Mouse (Mus musculus): ENCODE results near the gene Ccdc40.
A peak's percentile ranks its signal among the peaks of the same experiment; 100 is the strongest.

Ccdc40 gene

GRCm38 (mm10) chr11:119228091-119228781 lies at the start of gene Ccdc40, which contains the start of gene Tbc1d16:
TSS of gene Ccdc40 (plus strand) at chr11:119228572.
TSS of gene Tbc1d16 (minus strand) at chr11:119228499.
- DNase-seq (ENCODE audit: low read depth, low spot score): peak; percentile 84

DNA sequence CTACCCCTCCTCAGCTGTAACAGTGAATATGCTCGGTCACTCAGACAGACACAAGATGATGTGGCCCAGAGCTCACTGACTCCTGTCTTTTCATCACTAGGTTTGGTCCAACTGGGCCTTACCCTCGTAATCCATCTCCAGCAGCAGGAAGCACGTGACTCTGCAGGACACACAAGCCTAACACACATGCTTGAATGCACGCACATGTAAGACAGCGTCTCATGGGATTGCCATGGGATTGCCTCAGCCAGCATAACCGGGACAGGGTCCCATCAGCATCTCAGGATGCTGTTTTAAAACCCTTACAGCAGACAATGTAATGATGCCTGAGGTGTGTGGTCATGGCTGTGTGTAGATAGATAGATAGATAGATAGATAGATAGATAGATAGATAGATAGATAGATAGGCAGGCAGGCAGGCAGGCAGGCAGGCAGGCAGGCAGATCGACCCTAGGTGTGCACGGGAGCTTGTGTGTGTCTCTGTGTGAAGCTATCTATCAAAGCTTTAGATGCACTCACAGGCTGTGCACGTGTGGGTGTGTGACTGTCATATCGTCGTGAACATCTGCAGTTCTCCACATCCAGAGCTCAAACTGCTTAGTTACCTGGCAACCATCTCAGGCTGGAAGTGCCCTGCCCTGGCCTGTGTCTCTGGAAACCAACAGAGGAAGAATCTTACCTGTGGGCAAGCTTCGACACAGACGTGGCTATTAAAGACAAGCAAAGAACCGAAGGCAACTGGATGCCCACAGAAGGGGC lies 47.4 kb upstream of the Ccdc40 start:
- DNase-seq (ENCODE audit: low read depth, low spot score): no peak

DNA sequence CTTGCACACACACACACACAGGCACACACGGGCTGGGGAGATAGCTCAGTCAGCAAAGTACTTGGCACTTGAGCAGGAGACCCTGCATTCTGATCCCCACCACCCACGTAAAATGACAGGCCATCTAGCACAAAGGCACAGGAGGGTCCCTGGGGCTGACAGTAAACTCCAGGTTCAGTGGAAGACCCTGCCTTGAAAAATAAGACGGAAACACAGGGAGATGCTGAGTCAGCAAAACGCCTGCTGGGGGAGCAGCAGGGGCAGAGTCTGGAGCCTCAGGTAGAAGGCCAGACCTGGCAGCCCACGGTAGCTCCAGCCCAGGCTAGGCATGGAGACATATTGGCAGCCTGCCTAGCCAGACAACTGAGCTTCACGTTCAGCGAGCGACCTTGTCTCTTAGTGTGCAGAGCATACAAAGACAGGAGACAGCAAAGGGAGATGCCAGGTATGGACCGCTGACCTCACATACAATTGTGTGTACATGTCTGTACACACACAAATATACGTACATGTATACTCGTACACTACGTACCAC lies 46.4 kb upstream of the Ccdc40 start:
- DNase-seq (ENCODE audit: low read depth, low spot score): no peak

DNA sequence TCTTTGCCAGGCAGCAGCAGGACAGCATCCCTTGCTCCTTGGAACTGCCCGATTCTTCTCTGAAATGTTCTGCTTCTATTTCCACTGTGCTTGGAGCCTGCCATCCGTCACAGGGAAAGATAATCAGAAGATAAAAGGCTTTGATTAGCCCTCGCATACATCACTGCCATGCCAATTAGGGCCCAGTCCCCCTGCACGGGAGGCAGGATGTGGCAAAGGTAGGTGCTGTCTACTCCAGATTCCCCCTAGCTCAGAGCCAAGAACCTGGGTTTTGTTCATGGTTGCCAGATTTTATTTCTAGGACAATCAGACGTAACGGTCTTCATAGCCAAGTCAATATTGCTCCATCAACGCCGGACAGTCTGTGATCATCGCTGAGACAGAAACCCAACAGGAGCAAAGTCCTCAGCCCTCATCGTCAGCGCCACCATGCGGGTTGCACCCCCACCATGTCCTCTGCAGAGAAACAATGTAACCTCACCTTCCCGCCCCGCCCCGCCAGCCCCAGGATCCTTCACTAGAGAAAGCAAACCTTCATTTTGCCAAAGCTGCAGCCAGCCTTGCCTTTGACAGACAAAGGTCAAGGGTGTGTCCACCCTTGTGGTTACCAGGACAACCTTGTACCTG lies 44.6 kb upstream of the Ccdc40 start:
- DNase-seq (ENCODE audit: low read depth, low spot score): peak; percentile 54

GRCm38 (mm10) chr11:119186381-119186780 lies 42.0 kb upstream of the Ccdc40 start:
- no peak for DNase-seq (ENCODE audit: low read depth, low spot score)

- peak; percentile 87 for DNase-seq (ENCODE audit: low read depth, low spot score)
Observed at GRCm38 (mm10) chr11:119186989-119187799, 41.2 kb upstream of the Ccdc40 start.

- no peak for DNase-seq (ENCODE audit: low read depth, low spot score)
Observed at GRCm38 (mm10) chr11:119187800-119188197, 40.6 kb upstream of the Ccdc40 start.

DNA sequence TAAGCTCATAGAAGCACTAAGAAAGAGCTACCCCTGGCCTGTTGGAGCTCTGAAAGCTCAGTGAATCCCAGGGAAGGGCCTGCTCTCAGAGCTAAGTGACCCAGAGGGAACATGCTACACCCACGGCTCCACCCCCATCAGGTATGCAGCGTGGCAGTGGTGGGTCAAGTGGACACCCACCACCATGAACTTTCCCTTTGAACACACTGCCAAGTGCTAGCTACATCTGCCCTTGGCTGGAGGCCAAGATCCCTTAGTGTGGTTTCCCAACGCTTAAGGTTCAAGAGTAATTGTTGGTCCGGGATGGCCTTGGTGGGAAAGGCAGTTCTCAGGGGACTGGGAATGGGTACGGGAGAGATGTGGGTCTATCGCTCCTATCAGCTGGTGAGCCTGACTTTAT lies 40.0 kb upstream of the Ccdc40 start:
- DNase-seq (ENCODE audit: low read depth, low spot score): no peak

DNA sequence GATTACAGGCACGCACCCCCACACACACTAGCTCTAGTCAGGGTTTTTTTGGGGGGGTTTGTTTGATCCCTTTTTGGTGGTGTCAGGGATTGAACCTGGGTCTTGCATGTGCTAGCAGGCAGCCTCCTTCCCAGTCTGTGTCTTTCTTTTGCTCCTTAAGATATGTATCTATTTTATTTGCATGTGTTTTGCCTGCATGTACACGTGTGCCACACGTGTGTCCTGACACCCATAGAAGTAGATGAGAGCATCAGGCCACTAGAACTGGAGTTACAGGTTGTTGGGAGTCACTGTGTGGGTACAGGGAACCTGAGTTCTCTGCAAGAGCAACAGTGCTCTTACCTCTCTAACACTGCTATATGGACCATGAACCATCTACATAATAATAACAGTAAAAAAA lies 39.1 kb upstream of the Ccdc40 start:
- DNase-seq (ENCODE audit: low read depth, low spot score): no peak

DNA sequence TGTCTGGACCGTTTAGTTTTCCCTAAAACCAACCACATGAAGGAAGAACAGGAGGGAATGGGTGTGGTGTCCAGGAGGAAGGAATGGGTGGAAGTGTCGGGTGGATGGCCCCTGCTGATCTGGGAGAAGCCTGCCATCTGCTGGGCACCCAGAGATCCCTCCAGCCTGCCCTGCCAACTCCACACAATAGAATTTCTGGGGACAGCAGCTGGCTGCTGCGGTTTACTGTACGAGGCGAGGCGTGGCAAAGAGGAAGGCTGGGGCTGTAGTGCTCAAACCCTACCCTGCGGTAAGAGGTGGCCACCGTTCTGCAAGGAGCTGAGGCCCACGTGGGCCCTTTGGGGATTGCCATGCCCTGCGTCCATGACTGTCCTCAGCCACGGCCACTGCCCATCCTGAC lies 37.9 kb upstream of the Ccdc40 start:
- DNase-seq (ENCODE audit: low read depth, low spot score): peak; percentile 84

GRCm38 (mm10) chr11:119191606-119192081 lies 36.7 kb upstream of the Ccdc40 start:
- DNase-seq (ENCODE audit: low read depth, low spot score): no peak

DNA sequence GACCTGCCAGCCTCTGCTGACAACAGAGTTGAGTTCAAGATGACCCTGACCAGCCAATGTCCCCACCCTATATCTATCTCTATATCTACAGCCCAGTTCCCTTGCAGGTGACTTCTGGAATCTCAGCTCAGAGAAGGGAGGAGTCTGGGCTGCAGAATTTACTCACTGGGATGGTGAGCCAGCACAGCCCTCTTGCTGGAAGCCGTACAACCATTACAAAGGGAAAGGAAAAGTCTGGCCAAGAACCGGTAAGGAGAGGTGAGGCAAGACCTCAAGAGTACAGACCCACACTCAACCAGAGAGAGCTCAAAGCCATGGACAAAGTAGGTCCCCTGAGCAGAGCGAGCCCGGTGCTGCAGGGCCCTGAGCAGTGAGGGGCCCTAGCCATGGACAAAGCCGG lies 36.2 kb upstream of the Ccdc40 start:
- no peak for DNase-seq (ENCODE audit: low read depth, low spot score)

GRCm38 (mm10) chr11:119192605-119193004 lies 35.8 kb upstream of the Ccdc40 start:
- DNase-seq (ENCODE audit: low read depth, low spot score): no peak

GRCm38 (mm10) chr11:119197618-119198563 lies 30.5 kb upstream of the Ccdc40 start:
- no peak for DNase-seq (ENCODE audit: low read depth, low spot score)

DNA sequence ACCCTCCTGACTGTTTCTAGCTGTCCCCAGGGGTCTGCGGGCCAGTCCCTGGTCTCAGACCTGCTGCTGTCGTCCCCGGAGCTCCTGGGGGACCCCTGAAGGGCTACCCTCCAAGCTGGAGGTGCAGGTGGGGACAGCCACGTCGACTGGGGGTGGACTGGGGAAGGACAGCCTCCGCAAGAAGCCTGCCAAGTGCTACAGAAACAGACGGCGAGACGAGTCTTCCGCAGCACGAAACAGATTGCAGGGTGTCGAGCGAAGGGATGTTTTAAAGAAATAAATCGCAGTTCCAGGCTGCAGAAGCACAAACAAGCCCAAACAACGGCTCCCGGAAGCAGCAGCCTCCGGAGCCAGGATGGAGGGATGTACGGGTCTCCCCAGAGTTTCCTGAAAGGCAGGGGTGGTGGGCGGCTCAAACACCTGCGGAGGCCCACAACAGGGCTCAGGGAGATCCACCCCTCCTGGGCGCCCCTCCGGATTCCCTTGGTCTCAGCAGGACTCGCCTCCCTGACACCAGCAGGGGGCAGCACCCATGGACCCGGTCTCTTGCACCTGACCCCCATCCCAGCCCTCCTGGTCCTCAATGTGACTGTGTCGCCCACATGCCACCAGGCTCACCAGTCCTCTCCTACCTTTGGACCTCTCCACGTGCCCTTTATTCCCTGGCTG lies 29.7 kb upstream of the Ccdc40 start:
- peak; percentile 65 for DNase-seq (ENCODE audit: low read depth, low spot score)

- DNase-seq (ENCODE audit: low read depth, low spot score): no peak
Observed at GRCm38 (mm10) chr11:119199233-119199601, 29.2 kb upstream of the Ccdc40 start.

DNA sequence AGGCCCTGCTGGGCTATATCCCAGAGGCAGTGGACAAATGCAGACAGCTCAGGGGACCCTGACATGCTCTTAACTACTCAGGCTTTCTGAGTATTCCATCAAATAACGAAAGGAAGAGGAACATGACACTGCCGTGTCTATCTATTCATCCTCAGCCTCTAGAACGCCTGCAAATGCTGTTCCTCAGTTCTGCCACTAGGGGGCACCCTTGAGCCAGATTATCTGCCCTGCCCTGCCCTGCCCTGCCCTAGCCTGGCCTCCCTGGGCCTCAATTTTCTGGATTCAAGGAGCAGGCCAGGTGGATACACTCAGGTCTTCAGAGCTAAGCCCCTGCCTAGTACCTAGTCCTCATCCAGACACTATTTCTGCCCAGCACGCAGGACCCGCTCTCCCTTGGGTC lies 24.9 kb upstream of the Ccdc40 start:
- DNase-seq (ENCODE audit: low read depth, low spot score): peak; percentile 53

DNA sequence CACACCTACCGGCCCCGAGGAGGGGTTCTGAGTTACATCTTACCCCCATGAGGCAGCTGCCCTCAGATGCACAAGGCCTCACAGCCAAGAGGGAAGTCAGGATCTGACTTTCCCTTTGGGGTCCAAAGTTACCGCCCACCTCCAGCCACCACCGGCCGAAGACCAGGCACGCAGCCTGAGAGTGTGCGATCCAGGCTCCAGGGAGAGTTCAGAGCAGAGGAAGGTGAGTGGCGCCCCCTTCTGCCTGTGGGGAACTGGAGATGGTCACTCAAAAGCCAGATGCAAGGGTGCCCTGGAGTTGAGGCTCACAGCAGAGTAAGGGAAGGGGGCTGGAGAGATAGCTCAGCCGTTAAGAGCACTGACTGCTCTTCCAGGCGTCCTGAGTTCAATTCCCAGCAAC lies 22.6 kb upstream of the Ccdc40 start:
- DNase-seq (ENCODE audit: low read depth, low spot score): no peak

DNA sequence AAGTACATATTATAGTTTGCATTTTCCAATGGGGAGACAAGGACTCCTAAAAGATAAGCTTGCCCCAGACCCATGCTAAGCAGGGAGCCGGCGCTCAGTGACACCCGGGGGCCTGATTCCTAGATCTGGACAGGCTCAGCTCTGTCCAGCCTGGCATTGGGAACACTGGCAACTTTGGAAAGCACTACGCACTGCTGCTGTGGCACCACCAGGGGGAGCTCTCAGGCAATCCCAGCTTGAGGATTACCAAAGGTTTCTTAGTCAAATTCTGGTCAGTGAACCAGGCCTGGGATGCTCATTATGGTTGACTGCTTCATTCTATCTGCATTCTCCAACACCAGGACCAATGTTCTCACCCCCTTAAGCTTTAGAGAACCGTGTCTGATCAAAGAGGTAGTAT lies 21.8 kb upstream of the Ccdc40 start:
- DNase-seq (ENCODE audit: low read depth, low spot score): peak; percentile 73

DNA sequence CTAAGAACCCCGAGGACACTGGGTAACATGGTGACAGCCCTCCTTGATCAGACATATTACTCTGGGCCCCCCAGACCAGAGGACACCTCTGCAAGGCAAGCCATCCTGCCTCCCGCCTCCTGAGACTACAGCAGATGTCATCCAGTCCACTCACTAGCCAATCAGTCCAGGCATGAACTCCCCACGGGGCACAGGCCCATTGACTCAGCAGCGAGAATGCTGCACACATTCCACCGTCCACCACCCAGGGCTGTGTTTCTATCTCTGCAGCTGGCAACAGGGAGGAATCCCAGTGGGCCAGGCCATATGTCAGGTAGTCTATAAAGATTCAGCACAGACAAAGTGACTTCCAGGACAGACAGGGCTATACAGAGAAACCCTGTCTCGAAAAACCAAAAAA lies 20.4 kb upstream of the Ccdc40 start:
- DNase-seq (ENCODE audit: low read depth, low spot score): no peak

Measured in CD4-positive, CD25-positive, alpha-beta regulatory T cell, adult 2 months (primary cell).